Mouse (Mus musculus) cerebellum, adult 8-10 months (tissue): Measurements from ENCODE around the gene Cap1.
"Not testable (repeated sequence)": the region's sequence is repeated elsewhere in the genome, so short reads cannot be mapped to it uniquely, and the experiment has no call there.

Experiments
- DNase-seq: peaks from one replicate; pipeline ENCODE4 v3.0.0; 2022

The Cap1 gene

GRCm38 (mm10) chr4:122836403-122836775 lies 49.5 kb downstream of the Cap1 start:
- no peak for DNase-seq

DNA sequence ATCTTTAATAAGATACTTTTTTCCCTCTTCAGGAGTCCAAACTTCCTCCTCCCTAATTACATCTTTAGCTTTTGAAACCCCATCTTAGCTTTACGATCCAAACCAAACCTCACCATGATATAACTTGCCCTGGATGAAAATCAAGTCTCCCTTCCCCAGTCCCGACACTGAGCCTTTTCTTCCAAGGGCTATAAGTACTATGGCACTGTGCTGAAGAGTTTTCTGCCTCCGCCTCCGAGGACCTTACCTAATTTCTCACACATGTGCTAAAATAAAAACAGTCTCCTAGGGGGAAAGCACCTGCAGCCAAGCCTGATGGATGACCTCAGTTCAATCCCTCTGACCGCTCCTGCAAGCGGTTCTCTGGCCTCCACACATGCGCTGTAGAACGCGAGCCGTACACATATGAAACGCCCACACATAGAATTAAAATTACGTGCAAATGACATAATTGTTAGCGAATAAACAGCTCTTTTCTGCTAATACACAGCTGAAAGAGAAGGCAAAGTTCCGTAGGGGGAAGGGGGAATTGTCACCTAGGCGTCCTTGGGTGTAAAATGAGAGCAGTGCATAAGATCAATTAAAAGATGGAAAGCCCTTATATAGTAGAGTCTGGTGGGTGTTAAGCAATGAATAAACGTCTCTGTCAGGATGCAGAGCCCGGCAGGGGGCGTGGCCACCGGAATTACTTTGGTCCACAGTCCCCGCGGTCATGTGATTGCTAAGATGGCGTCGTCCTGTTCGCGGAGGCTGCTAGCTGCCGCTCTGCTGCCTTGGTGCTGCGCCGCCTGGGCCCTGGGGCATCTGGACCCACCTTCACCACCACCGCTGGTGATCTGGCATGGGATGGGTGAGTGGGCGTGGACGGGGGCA lies 50.1 kb downstream of the Cap1 start, which contains the start of gene Ppt1:
Gene Ppt1 (plus strand): TSS at position 713 of the 873 bp plus-strand sequence.
- DNase-seq: peak; percentile 84

GRCm38 (mm10) chr4:122831888-122832287 lies 54.0 kb downstream of the Cap1 start:
- DNase-seq: no peak

GRCm38 (mm10) chr4:122829339-122829738 lies 56.5 kb downstream of the Cap1 start:
- no peak for DNase-seq

DNA sequence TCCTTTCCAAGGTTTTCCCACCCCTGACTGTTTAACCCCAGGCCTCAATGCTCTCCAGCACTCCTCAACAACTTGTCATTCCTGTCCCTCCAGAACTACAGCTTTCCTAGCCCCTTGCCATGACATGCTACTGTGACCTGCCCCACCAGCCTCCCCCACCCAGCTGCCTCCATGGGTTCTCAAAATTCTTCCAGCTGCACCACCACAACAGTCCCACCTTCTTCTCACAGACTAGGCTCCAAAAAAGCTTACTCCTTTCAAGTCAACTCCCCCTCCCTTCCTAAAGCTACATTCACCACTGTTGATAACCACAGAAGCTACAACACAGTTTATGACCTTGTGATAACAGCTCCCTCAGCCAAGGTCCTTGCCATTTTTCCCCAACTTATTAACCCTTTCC lies 58.2 kb downstream of the Cap1 start:
- no peak for DNase-seq

- not testable (repeated sequence) for DNase-seq
These were observed 64.9 kb downstream of the Cap1 start for GRCm38 (mm10) chr4:122820941-122821340.

GRCm38 (mm10) chr4:122816202-122816601 lies 69.7 kb downstream of the Cap1 start:
- DNase-seq: no peak

- DNase-seq: no peak
These were observed 74.0 kb downstream of the Cap1 start for GRCm38 (mm10) chr4:122811824-122812223.

DNA sequence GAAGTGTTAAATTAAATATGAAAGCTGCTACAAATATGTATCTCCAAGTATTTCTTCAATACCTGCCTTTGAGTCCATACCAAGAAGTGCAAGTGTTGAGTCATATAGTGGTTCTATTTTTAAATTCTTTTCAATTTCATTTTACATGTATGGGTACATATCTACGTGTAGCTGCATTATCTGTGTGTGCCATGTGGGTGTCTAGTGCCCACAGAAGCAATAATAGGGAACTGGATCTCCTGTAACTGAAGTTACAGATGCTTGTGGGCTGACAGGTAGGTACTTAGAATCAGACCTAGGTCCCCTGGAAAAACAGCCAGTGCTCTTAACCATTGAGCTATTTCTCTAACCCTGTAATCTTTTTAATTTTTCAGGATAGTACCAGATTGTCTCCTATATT lies 74.7 kb downstream of the Cap1 start:
- no peak for DNase-seq
